Mouse (Mus musculus) Muller cell, postnatal 12 days (primary cell): Measurements from ENCODE around the gene Fgd3.

ENCODE experiments used
- DNase-seq: peaks from one replicate; pipeline ENCODE4 v3.0.0-alpha.2; 2015; ENCODE audit errors: inconsistent ontology term

The Fgd3 gene

GRCm38 (mm10) chr13:49320040-49320439 is at the start of gene Fgd3:
Fgd3 (minus strand) TSS chr13:49320311.
- peak; percentile 82 for DNase-seq

GRCm38 (mm10) chr13:49369404-49369803 is 49.3 kb upstream of the Fgd3 start:
- no peak for DNase-seq

- no peak for DNase-seq
Measured at GRCm38 (mm10) chr13:49367657-49368440, 47.7 kb upstream of the Fgd3 start.

- no peak for DNase-seq
Measured at GRCm38 (mm10) chr13:49364716-49365115, 44.6 kb upstream of the Fgd3 start.

- no peak for DNase-seq
Measured at GRCm38 (mm10) chr13:49362804-49363203, 42.7 kb upstream of the Fgd3 start.

- DNase-seq, result peak; percentile 96
Measured at GRCm38 (mm10) chr13:49362364-49362763, 42.3 kb upstream of the Fgd3 start.

- peak; percentile 41 for DNase-seq
Measured at GRCm38 (mm10) chr13:49360906-49361406, 40.8 kb upstream of the Fgd3 start.

GRCm38 (mm10) chr13:49358184-49358583 is 38.1 kb upstream of the Fgd3 start:
- no peak for DNase-seq

- peak; percentile 48 for DNase-seq
Measured at GRCm38 (mm10) chr13:49357367-49358026, 37.4 kb upstream of the Fgd3 start.

- DNase-seq, result no peak
Measured at GRCm38 (mm10) chr13:49356090-49356489, 36.0 kb upstream of the Fgd3 start.

- no peak for DNase-seq
Measured at GRCm38 (mm10) chr13:49355461-49356061, 35.5 kb upstream of the Fgd3 start.

- no peak for DNase-seq
Measured at GRCm38 (mm10) chr13:49353991-49354507, 33.9 kb upstream of the Fgd3 start.

- DNase-seq, result no peak
Measured at GRCm38 (mm10) chr13:49353422-49353821, 33.3 kb upstream of the Fgd3 start.

- DNase-seq, result peak; percentile 70
Measured at GRCm38 (mm10) chr13:49352581-49353159, 32.6 kb upstream of the Fgd3 start.

- DNase-seq, result no peak
Measured at GRCm38 (mm10) chr13:49349836-49350505, 29.9 kb upstream of the Fgd3 start.

GRCm38 (mm10) chr13:49349335-49349734 is 29.2 kb upstream of the Fgd3 start:
- DNase-seq, result no peak

GRCm38 (mm10) chr13:49348522-49348921 is 28.4 kb upstream of the Fgd3 start:
- DNase-seq, result no peak

GRCm38 (mm10) chr13:49345476-49345875 is 25.4 kb upstream of the Fgd3 start:
- peak; percentile 94 for DNase-seq

- DNase-seq, result no peak
Measured at GRCm38 (mm10) chr13:49344567-49344966, 24.5 kb upstream of the Fgd3 start.

GRCm38 (mm10) chr13:49342723-49343100 is 22.6 kb upstream of the Fgd3 start:
- DNase-seq, result no peak
